Mouse (Mus musculus): Measurements from ENCODE around the gene Kif23.

DNA sequence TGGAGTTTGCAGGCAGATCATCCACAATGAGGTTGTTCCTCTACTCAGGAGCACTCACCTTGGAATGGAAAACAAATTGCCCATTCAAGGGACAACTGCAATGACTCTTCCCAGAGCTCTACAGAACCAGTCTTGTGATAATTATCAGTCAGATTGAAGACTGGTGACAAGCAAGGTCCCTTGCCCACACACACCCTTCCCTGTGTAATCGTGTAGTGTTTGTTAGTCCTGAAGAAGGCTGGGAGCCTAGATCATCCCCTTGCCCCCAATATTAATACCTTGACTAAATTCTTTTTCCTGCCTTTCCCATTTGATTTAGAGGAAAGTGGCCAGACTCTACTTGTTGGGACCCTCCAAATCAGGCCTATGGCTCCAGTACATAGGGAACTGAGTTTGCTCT, 36.9 kb downstream of the Kif23 start:
- TF ChIP-seq GATA1 (IDR thresholded peaks at IDR 0.05; ENCODE audit: borderline replicate concordance, low read length), result no peak
- no peak for TF ChIP-seq FLI1 (IDR thresholded peaks at IDR 0.05; ENCODE audit: low read length)
